In the genomic region with DNA sequence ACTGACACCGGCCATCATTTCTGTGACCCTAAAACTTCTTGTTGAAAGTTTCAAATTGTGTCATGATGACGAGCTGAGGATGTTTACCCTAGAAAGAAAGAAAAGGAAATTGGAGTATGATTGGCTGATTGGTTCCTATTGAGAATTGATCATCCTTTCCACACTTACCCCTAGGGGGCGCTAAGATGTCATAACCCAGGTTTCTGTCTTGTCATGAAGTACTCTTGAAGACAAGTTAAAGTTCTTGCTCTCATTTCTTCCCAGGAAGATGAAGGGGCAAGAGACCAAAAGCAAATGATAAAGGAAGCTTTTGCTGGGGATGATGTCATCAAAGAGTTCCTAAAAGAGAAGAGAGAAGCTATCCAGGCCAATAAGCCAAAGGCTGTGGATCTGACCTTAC, we compare ENCODE assay signal across 8 mouse cellular contexts. TPM values are rescaled to one million over a fixed set of nuclear protein-coding genes. Genes with fewer than 3 reads are reported as not detected.
A peak's percentile ranks its signal among the peaks of the same experiment; 100 is the strongest.
DNase-seq lines count a peak whose midpoint lies in the region; ATAC-seq lines count a peak whose summit lies in the region.

No protein-coding gene starts in this region.

- H3K27me3 ChIP-seq in forebrain, embryonic 14.5 days (replicated peaks; ENCODE audit: control insufficient read depth, insufficient read depth, low read length) = no peaks in the 10 kb centered on the region
- H3K27me3 ChIP-seq in forebrain, embryonic 15.5 days = no peaks in the 10 kb centered on the region
- H3K27me3 ChIP-seq in midbrain, embryonic 10.5 days (ENCODE audit: low read depth, poor library complexity, severe bottlenecking) = no peaks in the 10 kb centered on the region
- H3K27me3 ChIP-seq in midbrain, embryonic 16.5 days (ENCODE audit: control insufficient read depth, insufficient read depth, low read depth, low read length) = no peaks in the 10 kb centered on the region

- peaks cover 22% of the 10 kb centered on the region; the same call in 1 of the 2 replicates for H3K36me3 ChIP-seq in forebrain, embryonic 14.5 days (ENCODE audit: control insufficient read depth, insufficient read depth, low read length)
- peaks cover 5% of the 10 kb centered on the region for H3K36me3 ChIP-seq in forebrain, embryonic 15.5 days
- H3K36me3 ChIP-seq in midbrain, embryonic 10.5 days = peaks cover 58% of the 10 kb centered on the region
- peaks cover 5% of the 10 kb centered on the region; the same call in 1 of the 2 replicates for H3K36me3 ChIP-seq in midbrain, embryonic 16.5 days (ENCODE audit: control insufficient read depth, insufficient read depth, low read length)

- no peak overlapping the region for H3K4me2 ChIP-seq in forebrain, embryonic 14.5 days (ENCODE audit: low read length)
- no peak overlapping the region for H3K4me2 ChIP-seq in forebrain, embryonic 15.5 days (replicated peaks)
- H3K4me2 ChIP-seq in midbrain, embryonic 16.5 days (ENCODE audit: low read length) = no peak overlapping the region

- no peak overlapping the region for H3K4me3 ChIP-seq in forebrain, embryonic 14.5 days (ENCODE audit: low read depth, low read length)
- H3K4me3 ChIP-seq in forebrain, embryonic 15.5 days = no peak overlapping the region
- no peak overlapping the region for H3K4me3 ChIP-seq in midbrain, embryonic 10.5 days
- no peak overlapping the region for H3K4me3 ChIP-seq in midbrain, embryonic 16.5 days (ENCODE audit: low read depth, low read length)

- WGBS in forebrain, embryonic 14.5 days = 42% methylated on average over 3 of the region's 3 CpGs
- WGBS in forebrain, embryonic 15.5 days = 44% methylated on average over 3 of the region's 3 CpGs
- 40% methylated on average over 3 of the region's 3 CpGs for WGBS in midbrain, embryonic 10.5 days
- 41% methylated on average over 3 of the region's 3 CpGs for WGBS in midbrain, embryonic 16.5 days

- intact Hi-C loops in heart, postnatal 36 days (cut with DNase I) = loop anchor here (1.0 to 10.0 kb wide), 3 partner anchors 105 to 257 kb away; no protein-coding TSS in a partner anchor

- no peak for ATAC-seq in forebrain, embryonic 14.5 days
- no peak for ATAC-seq in forebrain, embryonic 15.5 days (replicated peaks)
- no peak for ATAC-seq in midbrain, embryonic 16.5 days
- no peak for ATAC-seq in megakaryocyte, adult 5-6 weeks (ENCODE audit: poor library complexity, severe bottlenecking)

- H3K4me1 ChIP-seq in forebrain, embryonic 14.5 days (ENCODE audit: control insufficient read depth, insufficient read depth, low read length) = no peaks in the 10 kb centered on the region
- H3K4me1 ChIP-seq in forebrain, embryonic 15.5 days = no peaks in the 10 kb centered on the region
- H3K4me1 ChIP-seq in midbrain, embryonic 10.5 days = no peaks in the 10 kb centered on the region
- no peaks in the 10 kb centered on the region for H3K4me1 ChIP-seq in midbrain, embryonic 16.5 days (ENCODE audit: control insufficient read depth, insufficient read depth, low read length)

- no peak overlapping the region for H3K9ac ChIP-seq in forebrain, embryonic 14.5 days (ENCODE audit: low read length)
- no peak overlapping the region for H3K9ac ChIP-seq in forebrain, embryonic 15.5 days (replicated peaks)
- no peak overlapping the region for H3K9ac ChIP-seq in midbrain, embryonic 16.5 days (ENCODE audit: low read depth, low read length)

- H3K27ac ChIP-seq in forebrain, embryonic 14.5 days (ENCODE audit: low read depth, low read length) = no peak overlapping the region
- H3K27ac ChIP-seq in forebrain, embryonic 15.5 days (replicated peaks) = no peak overlapping the region
- H3K27ac ChIP-seq in midbrain, embryonic 10.5 days (replicated peaks) = no peak overlapping the region
- no peak overlapping the region for H3K27ac ChIP-seq in midbrain, embryonic 16.5 days (ENCODE audit: low read length)

- H3K9me3 ChIP-seq in forebrain, embryonic 14.5 days (replicated peaks; ENCODE audit: control insufficient read depth, low read length) = no peaks in the 10 kb centered on the region
- H3K9me3 ChIP-seq in forebrain, embryonic 15.5 days = no peaks in the 10 kb centered on the region
- H3K9me3 ChIP-seq in midbrain, embryonic 10.5 days (replicated peaks) = no peaks in the 10 kb centered on the region
- H3K9me3 ChIP-seq in midbrain, embryonic 16.5 days (replicated peaks; ENCODE audit: control insufficient read depth, low read length, poor library complexity, severe bottlenecking) = no peaks in the 10 kb centered on the region

- peak; percentile 61 for DNase-seq in forebrain, embryonic 14.5 days (ENCODE audit: low spot score)
- DNase-seq in midbrain, embryonic 10.5 days (ENCODE audit: low spot score) = peak; percentile 22
- peak; percentile 47 for DNase-seq in brain, adult 2 months (ENCODE audit: low read depth, low spot score)
- peak; percentile 18 to 53 for DNase-seq in heart, postnatal 36 days
- peak; percentile 51 for DNase-seq in lung, postnatal 14 days

RNA-seq across cellular contexts. Expression of a gene that starts 21.4 kb away (rescaled TPM):
- 17.9 and 18.7 TPM in 2 replicates for polyA plus RNA-seq in forebrain, embryonic 14.5 days (2014; fragmentation: Nextera tagmentation; extraction: Ambion mirVana)
- 18.7 and 19.2 TPM in 2 replicates for polyA plus RNA-seq in forebrain, embryonic 15.5 days (2015; fragmentation: Nextera tagmentation; extraction: Ambion mirVana)
- 19.7 and 22.8 TPM in 2 replicates for polyA plus RNA-seq in midbrain, embryonic 10.5 days (2016; fragmentation: Nextera tagmentation; extraction: Ambion mirVana)
- polyA plus RNA-seq in midbrain, embryonic 16.5 days (2015; fragmentation: Nextera tagmentation; extraction: Ambion mirVana) = 13.8 and 14.2 TPM in 2 replicates
- total RNA-seq in heart, postnatal 36 days (2021) = 10 to 100 TPM; 13.8 to 18.8 TPM
- 24.4 and 28.7 TPM in 2 replicates for total RNA-seq in megakaryocyte, adult 5-6 weeks (2015)
- total RNA-seq in megakaryocyte, adult 5-6 weeks (2017) = 51.5 and 56.4 TPM in 2 replicates
